Mouse (Mus musculus) embryo, embryonic 9.5 days (tissue): ENCODE results near the gene Gm5751.
"Not testable (repeated sequence)": the region's sequence is repeated elsewhere in the genome, so short reads cannot be mapped to it uniquely, and the experiment has no call there.

Experiments used
- DNase-seq: peaks from one replicate; pipeline ENCODE4 v3.0.0-alpha.2; 2017; ENCODE audit errors: extremely low spot score

Gm5751 gene

DNA sequence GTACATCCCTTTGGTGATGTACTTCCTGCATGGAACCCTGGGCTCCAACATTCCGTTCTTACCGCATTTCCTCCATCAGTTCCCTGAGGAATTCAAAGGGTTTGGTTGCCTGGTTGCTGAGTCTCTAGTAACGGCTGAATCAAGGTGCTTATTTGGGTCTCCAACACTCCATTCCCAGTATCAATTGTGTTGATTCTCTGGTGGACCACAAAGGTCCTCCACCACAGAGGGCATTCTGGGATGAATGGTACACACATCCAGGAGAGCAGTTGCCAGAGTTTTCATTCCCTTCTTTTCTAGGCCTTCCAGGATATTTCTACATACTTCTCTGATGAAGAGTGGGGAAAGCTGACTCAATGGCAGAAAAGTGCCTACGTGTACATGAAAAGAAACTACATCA lies at the start of gene Gm5751:
Gm5751 (plus strand) TSS at position 301 of the 400 bp plus-strand sequence.
- not testable (repeated sequence) for DNase-seq

DNA sequence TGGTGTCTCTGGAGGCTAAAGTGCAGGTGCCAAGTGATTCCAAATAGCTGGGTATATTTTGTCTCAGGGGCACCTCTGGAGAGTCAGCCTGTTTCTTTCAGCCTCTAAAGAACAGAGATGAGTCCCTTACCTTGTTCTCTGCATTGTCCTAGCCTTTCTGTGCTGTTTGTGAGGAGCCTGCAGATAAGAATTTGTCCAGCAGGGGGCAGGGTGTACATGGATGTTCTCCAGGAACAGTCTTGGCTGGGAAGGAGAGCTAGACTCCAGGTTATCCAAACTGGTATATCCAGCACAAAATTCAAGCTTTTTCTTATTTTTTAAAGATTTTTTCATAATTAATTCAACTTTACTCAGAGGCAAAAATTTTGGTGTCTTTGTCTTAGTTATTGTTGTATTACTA lies 42.0 kb upstream of the Gm5751 start:
- peak; percentile 4 for DNase-seq

DNA sequence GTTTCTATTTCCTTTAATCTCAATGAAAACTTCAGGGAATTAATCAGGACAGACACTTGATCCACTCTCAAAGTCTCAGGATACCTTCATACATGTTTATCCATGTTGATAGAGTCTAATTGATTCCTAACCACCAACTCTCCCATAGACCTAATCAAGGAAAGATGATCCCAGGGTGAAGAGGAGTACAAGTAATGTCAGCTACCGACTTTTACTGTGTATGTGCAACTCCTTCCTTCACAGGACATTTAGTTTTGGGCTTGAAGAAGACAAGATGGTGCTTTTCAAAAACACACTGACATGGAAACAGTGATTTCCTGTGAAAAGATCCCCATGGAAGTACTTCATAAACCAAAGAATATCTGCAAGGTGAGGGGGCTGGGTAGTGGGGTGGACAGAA lies 30.4 kb upstream of the Gm5751 start, which contains the start of gene Gm6592:
Gm6592 (plus strand) TSS at position 301 of the 400 bp plus-strand sequence.
- DNase-seq = no peak

DNA sequence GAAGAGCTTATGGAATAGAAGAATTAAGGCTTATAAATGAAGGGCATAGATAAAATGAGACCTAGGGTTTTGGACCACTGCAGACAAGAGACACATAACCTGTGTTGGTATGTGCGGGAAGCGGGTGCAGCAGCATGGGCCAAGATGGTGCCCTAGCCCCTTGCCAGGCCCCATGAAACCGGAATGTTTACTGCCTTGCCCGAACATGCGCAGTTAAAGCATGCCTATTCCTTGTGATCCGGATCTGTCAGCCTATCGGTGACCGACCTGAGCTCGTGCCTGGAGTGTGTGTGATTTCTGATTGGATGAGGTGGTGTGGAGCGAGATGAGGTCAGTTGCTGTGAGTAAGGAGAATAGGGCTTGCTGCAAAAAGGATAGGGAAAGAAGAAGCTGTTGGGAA lies 21.6 kb upstream of the Gm5751 start:
- no peak for DNase-seq

DNA sequence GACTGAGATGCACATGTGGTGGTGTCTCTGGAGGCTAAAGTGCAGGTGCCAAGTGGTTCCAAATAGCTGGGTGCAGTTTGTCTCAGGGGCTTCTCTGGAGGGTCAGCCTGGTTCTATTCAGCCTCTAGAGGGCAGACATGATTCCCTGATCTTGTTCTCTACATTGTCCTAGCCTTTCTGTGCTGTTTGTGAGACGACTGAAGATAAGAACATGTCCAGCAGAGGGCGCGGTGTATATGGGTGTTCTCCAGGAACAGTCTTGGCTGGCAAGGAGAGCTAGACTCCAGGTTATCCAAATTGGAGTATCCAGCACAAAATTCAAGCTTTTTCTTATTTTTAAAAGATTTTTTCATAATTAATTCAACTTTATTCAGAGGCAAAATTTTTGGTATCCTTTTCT lies 9.7 kb upstream of the Gm5751 start:
- peak; percentile 40 for DNase-seq

DNA sequence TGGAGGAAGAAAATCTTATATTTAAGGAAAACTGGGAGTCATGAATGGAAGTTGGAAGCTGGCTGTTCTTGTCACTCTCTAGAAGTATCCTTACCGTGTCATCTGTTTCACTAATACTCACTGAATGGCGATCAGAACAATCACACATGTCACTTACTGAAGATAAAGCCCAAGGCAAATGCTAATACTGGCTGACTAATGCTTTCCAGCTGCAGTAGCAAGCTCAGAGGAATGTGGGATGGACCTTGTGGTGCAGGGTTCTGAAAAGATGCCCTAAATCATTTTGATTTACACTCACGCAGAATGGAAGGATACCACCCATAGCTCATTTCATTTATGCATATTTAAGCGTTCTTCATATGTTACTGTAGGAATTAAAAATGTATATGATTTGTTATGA lies 10.3 kb downstream of the Gm5751 start:
- no peak for DNase-seq

DNA sequence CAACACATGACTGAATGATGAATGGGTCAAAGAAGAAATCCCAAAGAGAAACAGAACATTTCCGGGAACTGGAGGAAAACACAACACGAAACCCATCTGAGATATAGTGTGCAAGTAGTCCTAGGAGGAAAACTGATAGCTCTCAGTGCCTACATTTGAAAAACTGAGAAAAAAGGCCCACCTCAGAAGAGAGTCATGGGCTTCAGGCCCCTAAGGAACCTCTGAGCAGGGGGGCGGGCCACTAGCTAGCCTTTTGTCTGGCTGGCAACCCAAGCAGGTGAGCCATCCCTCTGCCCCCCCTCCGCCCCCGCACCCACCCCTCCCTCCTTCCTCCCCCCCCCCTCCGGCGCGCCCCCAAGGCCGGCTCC lies 17.9 kb downstream of the Gm5751 start:
- no peak for DNase-seq

DNA sequence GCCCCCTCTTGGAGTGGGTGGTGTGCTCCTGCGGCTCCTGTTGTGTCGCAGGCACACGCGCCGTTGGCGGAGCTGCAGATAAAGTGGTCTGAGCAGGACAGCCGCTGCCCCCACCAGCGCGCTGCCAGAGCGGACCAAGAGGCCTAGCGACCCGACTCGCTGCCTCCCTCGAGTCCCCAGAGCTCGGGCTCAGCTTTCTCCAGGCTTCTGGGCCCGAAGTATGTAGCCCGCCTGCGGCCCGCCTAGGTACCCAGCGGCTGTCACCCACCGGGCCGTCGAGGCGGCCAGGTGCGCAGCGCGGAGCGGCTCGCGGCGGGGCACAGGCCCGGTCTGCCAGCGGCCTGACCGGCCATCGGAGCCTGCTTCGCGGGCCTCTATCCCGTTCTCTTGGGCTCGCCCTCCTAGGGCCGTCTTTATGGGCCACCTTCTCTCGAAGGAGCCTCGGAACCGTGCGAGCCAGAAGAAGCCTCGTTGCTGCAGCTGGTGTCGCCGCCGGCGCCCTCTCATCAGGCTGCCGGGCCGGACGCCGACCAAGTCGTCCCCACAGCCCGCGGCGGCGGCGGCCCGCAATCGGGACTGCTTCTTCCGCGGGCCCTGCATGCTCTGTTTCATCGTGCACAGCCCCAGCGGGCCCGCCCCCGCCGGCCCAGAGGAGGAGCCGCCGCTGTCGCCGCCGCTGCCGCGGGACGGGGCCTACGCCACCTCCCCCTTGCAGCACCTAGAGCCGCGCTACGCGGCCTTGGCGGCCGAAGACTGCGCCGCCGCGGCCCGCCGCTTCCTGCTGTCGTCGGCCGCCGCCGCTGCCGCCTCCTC lies 18.5 kb downstream of the Gm5751 start, which contains the start of gene B630019K06Rik:
B630019K06Rik (plus strand) TSS at position 40 of the 813 bp plus-strand sequence.
- peak; percentile 66 for DNase-seq

DNA sequence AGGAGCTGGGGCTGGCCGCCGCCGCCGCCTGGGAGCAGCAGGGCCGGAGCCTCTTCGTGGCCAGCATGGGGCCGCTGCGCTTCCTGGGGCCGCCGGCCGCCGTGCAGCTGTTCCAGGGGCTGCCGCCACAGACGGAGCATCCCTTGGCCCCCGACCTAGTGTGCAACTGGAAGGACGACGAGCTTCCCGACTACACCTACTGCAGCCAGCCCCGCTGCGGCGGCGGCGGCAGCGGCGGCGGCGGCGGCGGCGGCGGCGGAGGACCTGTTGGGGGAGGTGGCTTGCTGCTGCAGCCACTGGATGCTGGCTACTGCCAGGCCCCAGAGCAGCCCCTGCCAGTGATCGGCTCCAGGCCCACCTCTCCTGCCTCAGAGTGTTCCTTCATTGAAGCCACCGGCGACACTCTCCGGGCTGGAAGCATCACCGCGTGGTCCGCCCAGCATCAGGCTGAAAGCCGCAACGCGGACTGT lies 19.2 kb downstream of the Gm5751 start:
- no peak for DNase-seq

DNA sequence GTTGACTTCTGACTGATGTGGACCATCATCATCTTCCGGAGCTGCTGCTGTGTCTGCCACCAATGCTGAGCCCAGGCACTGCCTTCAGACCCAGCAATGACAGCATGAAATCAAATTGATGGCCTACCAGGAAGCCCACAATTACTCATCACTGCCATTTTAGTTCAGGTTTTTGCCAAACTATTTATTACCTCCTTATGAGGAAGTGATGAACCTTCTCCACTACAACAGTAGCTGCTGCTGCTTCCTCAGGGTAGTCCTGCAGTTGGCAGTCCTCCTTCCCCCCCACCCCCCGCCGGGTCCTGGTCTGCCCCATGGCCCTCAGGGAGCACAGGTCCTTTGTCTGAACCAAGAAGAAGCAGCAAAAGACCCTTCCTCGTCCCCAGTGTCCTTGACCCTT lies 26.8 kb downstream of the Gm5751 start:
- no peak for DNase-seq

DNA sequence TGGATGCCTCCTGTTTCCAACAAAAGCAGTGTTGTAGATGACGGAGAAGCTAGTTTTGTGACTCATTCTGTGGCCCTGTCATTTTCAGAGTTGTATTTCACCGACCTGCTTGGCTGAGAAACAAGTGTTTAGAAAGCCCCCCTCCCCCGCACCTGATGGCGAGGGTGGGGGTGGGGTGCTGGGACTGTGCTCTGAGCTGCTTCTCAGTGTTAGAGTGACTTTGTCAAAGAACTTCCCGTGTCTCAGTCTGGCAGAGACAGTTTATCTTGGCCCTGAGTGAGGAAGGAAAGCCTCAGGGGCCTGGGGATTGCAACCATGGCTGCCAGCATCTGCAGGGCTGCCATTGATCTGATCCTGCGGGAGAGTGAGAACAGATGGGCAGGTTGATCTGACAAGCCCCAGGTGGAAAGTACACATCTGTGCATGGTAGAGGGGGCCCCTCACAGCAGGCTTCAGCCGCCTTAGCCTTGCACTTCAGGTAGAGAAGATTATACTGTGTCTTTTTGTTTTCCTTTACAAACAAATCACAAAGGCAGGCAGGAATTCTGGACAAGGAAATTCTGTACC lies 27.9 kb downstream of the Gm5751 start:
- no peak for DNase-seq

DNA sequence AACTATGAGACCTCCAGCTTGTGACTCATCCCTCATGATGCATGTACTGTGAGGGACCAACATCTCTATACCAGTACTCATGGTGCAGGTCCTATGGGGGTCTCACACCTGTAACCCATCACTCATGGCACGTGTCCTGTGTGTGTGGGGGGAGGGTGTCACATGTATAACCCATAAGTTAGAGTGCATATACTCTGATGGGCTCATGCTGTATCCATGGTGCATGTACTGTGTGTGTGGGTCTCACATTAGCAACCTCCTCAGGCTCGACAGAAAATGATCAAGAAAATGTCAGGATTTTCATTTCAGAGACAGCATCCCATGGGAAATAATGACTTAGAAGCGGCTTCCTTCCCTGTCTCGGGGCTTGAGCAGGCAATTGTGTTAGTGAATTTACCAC lies 47.0 kb downstream of the Gm5751 start:
- no peak for DNase-seq

DNA sequence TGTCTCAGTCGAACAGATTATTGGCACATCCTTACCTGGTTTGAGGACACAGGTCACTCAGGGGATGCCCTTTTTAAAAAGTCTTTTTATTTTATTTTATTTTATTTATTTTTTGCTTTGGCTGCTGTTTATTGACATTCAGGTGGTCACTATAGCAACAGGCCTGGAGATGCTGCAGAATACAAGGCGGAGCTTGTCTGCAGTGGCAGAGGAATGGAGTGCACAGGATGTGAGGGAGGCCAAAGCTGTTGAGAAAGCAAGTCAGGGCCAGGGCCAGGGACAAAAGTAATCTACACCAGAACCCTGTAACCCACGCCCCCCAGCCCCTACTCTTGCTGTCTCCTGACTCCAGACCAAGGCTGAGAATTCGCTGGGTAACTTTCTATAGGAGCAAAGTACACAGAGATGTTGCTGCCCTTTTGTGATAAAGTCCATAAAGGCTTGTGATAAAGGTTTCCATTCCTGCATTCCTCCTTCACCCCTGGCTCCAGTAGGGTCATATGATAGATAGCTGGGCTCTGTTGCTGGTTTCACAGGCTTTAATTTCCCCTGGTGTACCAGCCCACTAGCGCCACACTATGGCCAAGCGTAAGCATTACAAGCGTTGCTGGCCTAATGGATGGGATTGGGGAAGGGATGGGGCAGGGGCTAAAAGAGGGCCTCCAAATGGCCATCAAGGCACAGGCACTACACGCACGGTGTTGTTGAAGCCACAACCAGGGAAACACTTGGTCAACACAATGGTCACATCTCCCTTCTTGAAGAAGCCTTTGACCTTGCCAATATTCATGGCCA lies 48.0 kb downstream of the Gm5751 start:
- no peak for DNase-seq

DNA sequence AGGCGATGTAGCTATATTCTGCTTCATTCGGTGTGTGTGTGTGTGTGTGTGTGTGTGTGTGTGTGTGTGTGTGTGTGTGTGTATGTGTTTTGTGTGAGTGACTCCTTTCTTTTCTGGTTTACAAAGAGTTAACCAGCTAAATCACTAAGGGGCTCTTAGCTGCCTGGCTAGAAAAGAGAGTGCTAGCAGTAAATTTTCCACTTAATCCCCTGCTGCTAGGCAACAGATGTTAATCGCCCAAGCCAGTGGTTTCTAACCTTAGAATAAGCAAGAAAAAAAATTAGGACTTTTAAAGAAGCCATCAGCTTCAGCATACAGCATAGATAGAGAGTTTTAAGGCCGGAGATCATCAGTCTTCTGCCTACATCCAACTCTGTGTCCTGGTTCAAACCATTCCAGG lies 53.3 kb downstream of the Gm5751 start:
- DNase-seq = no peak
